Mouse (Mus musculus) heart, postnatal 25 days (tissue): ENCODE results near the gene Pacsin3. TPM values are rescaled to one million over a fixed set of nuclear protein-coding genes. Genes with fewer than 3 reads are reported as not detected.
A peak's percentile ranks its signal among the peaks of the same experiment; 100 is the strongest.

ENCODE experiments used
- DNase-seq: peaks from one replicate; pipeline ENCODE4 v3.0.0; 2022; ENCODE audit warnings: low spot score
- intact Hi-C: fragments of 180-260 bp; cut with DNase I; formaldehyde crosslinking; loops from one replicate; pipeline ENCODE4 v1.15.1; 2025
- total RNA-seq, 2 experiments: library from RNA; stranded (reverse); gene quantifications; 2 replicates each; pipeline ENCODE4 v1.2.3; 2021

Gene Pacsin3
- total RNA-seq, 2 experiments from 2014 or later, result 133 to 138 TPM

GRCm38 (mm10) chr2:91291197-91292007, 35.6 kb downstream of the Pacsin3 start:
- intact Hi-C loops, result no loop called here
- peak; percentile 48 for DNase-seq

- intact Hi-C loops, result no loop called here
Observed at GRCm38 (mm10) chr2:91294226-91294625, 38.5 kb downstream of the Pacsin3 start.

GRCm38 (mm10) chr2:91295895-91296294, 40.1 kb downstream of the Pacsin3 start:
- intact Hi-C loops, result no loop called here
- DNase-seq, result no peak

More at GRCm38 (mm10) chr2:91294226-91294625, 38.5 kb downstream of the Pacsin3 start:
- no peak for DNase-seq

GRCm38 (mm10) chr2:91299156-91299555, 43.4 kb downstream of the Pacsin3 start:
- DNase-seq, result no peak
- intact Hi-C loops, result no loop called here

GRCm38 (mm10) chr2:91300784-91301183, 45.0 kb downstream of the Pacsin3 start:
- no peak for DNase-seq
- intact Hi-C loops, result no loop called here

- intact Hi-C loops, result no loop called here
- DNase-seq, result no peak
Observed at GRCm38 (mm10) chr2:91301836-91302235, 46.1 kb downstream of the Pacsin3 start.

- no peak for DNase-seq
- intact Hi-C loops, result no loop called here
Observed at GRCm38 (mm10) chr2:91302845-91303244, 47.1 kb downstream of the Pacsin3 start.

- intact Hi-C loops, result no loop called here
- DNase-seq, result no peak
Observed at GRCm38 (mm10) chr2:91305926-91306325, 50.2 kb downstream of the Pacsin3 start.

GRCm38 (mm10) chr2:91306589-91306988, 50.8 kb downstream of the Pacsin3 start:
- DNase-seq, result no peak
- intact Hi-C loops, result no loop called here

- intact Hi-C loops, result no loop called here
- no peak for DNase-seq
Observed at GRCm38 (mm10) chr2:91308680-91309079, 52.9 kb downstream of the Pacsin3 start.

GRCm38 (mm10) chr2:91309546-91309945, 53.8 kb downstream of the Pacsin3 start:
- intact Hi-C loops, result no loop called here
- DNase-seq, result no peak

GRCm38 (mm10) chr2:91312578-91313311, 57.0 kb downstream of the Pacsin3 start:
- DNase-seq, result no peak
- intact Hi-C loops, result no loop called here

GRCm38 (mm10) chr2:91314184-91314583, 58.4 kb downstream of the Pacsin3 start:
- DNase-seq, result no peak
- intact Hi-C loops, result no loop called here

Other genes starting within 250 kb of the Pacsin3 start
- 10 to 100 TPM; 16.4 to 16.7 TPM for gene Rapsn, start 220.3 kb upstream of the Pacsin3 start, total RNA-seq
- gene Psmc3, start 201.9 kb upstream of the Pacsin3 start, total RNA-seq, result 100 to 1,000 TPM; 209 to 241 TPM
- 10 to 100 TPM; 22.9 to 28.2 TPM for gene Slc39a13, start 185.5 kb upstream of the Pacsin3 start, total RNA-seq
- 1 to 10 TPM; 3.7 to 4.3 TPM for gene Spi1, start 173.6 kb upstream of the Pacsin3 start, total RNA-seq
- gene Mybpc3, start 137.8 kb upstream of the Pacsin3 start, total RNA-seq, result 1,000 to 10,000 TPM; 1,615 to 1,699 TPM
- gene Madd, start 72.1 kb upstream of the Pacsin3 start, total RNA-seq, result 1 to 10 TPM; 5.4 to 6.2 TPM
- gene Nr1h3, start 53.1 kb upstream of the Pacsin3 start, total RNA-seq, result 10 to 100 TPM; 13.8 to 15.9 TPM
- gene Acp2, start 53.1 kb upstream of the Pacsin3 start, total RNA-seq, result 10 to 100 TPM; 17.6 to 22.8 TPM
- 1 to 10 TPM; 2.9 to 3.1 TPM for gene Ddb2, start 19.0 kb upstream of the Pacsin3 start, total RNA-seq
- gene Arfgap2, start 9.0 kb downstream of the Pacsin3 start, total RNA-seq, result 10 to 100 TPM; 56.2 TPM
- gene 1110051M20Rik, start 188.8 kb downstream of the Pacsin3 start, total RNA-seq, result 10 to 100 TPM in 1 of 2 experiments, 1 to 10 TPM in 1; 7.0 to 14.0 TPM
- gene Lrp4, start 201.6 kb downstream of the Pacsin3 start, total RNA-seq, result 10 to 100 TPM in 1 of 2 experiments, 1 to 10 TPM in 1; 9.7 to 12.0 TPM